Mouse (Mus musculus): ENCODE measurements around the gene En2. TPM values are rescaled to one million over a fixed set of nuclear protein-coding genes. Genes with fewer than 3 reads are reported as not detected.

The En2 gene
- total RNA-seq, 2 experiments from 2014 or later: not detected

DNA sequence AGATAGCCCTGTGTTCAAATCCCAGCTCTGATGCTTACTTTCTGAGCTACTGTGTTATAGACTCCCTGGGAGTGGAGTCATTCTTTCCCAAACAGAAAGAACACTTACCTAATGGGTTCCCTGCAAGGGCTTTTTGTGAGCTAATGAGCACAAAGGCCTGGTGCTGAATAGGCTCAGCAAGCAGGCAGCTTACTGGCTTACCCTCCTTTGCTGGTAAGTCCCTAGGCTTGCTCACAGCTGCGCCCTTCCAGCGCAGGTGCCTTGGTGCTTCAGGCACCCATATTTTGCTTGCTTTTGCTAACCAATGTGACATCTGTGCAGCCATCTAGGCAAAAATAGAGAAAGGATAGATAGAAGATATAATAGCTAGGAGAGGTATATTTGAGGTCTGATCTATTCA lies 11.1 kb downstream of the En2 start:
- ATAC-seq (replicated peaks; ENCODE audit: poor library complexity): no peak

- no peak for ATAC-seq (replicated peaks; ENCODE audit: poor library complexity)
Observed at GRCm38 (mm10) chr5:28178322-28178721, 12.8 kb downstream of the En2 start.

GRCm38 (mm10) chr5:28179237-28179790 lies 13.8 kb downstream of the En2 start:
- ATAC-seq (replicated peaks; ENCODE audit: poor library complexity): no peak

DNA sequence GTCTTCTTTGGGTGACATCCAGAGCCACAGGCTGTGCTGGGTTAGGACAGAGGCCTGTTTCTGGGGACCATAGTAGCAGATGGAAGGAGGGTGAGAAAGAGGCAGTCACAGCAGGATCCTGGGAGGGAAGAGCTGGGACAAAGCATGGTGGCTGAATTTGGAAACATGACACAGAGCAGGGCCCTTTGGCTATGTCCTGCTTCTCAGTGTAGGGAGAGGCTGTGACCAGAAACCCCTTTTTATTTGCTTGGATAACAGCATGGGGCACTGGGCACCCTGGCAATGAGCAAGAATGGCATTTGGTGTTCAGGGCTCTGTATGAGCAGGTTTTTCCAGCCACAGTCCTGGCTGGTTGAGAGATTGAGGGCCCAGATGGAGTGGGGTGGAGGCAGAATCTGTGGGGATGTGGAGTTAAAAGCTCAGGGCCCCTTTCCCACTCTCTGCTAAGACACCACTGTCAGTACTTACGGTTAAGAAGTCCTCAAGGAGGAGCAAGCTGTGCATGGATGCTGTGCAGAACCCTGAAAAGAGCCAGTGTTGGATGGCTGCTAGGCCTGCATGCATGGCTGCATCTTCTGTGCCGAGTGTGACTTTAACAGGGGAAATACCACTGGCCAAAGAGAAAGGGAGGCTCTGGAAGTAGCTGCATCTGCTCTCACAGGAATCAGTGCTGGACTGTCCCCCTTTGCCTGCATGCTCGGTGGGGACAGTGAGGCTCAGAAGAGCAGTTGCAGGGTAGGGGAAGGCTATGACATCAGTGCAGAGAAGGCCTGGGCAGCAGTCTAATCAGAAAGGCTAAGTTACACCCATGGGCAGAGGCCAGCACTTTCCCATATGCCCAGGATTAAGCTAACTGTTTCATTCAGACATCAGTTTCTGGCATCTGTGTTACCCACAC lies 26.0 kb downstream of the En2 start:
- no peak for ATAC-seq (replicated peaks; ENCODE audit: poor library complexity)

DNA sequence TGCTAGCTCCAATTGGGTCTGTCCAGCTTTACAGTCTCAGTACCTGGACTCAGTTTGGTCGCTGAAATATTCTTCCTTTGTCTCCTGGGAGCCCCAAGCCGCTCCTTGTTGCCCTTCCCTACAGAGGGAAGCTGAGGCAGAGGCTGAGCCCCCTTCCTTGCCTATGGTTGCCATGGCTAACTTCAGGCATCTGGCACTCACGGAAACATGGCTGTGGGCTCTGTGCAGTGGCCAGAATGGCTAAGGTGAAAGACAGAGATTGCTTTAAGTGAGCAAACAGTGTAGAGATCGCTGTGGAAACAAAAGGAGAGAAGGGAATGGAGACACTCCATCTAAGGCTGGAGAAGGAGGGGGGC lies 26.6 kb downstream of the En2 start:
- no peak for ATAC-seq (replicated peaks; ENCODE audit: poor library complexity)

DNA sequence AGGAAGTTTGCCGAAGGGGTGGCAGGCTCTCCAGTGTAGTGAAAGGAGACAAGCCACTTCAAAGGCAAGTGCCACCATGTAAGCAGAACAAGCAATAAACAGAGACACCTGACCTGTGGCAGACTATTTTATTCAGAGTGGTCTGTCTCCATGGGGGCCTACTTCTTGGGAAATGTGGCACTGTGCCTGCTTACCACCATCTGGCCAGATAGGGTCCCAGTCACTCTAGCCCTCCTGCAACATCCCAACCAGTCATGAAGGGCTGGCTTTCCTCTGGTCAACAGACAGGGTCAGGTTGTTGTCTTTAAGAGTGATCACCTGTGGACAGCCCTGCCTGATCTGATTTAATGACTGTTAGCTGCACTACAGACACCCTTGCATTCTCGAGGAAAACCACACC lies 30.0 kb downstream of the En2 start:
- no peak for ATAC-seq (replicated peaks; ENCODE audit: poor library complexity)

DNA sequence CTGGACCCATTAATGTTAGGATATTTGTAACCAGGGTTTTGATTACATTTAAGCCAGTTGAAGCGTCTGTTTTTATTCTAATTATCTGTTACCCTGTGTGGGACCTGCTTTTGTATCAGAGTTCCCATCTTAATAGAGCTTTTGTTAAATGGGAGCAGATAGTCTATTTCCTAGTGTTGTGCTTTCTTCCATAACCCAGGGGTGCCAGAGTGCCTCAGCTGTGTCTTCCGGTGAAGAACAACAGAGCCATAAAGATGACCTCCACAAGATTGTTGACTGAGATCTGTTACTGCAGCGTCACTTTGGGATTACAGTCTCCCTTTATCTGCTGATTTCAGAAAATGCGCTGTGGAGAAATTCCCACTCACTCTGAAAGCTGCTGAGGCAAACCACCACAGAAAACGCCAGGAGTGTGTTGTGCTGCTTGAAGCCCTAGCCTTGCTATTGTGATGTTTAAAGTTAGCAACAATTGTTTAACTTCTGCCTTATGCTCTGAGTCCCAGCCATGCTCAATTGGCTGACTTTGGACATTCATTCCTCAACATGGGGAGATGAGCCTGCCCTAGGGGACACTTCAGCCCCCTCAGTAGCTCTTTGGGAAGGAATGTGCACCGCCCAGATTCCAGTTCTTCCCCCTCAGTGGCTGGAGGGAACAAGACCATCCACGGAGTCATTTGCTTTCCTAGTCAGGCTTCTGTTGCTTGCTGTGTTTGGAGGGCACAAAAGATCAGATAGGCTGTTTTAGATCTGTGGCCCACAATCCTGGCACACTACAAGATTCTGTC lies 33.8 kb downstream of the En2 start:
- ATAC-seq (replicated peaks; ENCODE audit: poor library complexity): no peak

GRCm38 (mm10) chr5:28203086-28203485 lies 37.6 kb downstream of the En2 start:
- no peak for ATAC-seq (replicated peaks; ENCODE audit: poor library complexity)

DNA sequence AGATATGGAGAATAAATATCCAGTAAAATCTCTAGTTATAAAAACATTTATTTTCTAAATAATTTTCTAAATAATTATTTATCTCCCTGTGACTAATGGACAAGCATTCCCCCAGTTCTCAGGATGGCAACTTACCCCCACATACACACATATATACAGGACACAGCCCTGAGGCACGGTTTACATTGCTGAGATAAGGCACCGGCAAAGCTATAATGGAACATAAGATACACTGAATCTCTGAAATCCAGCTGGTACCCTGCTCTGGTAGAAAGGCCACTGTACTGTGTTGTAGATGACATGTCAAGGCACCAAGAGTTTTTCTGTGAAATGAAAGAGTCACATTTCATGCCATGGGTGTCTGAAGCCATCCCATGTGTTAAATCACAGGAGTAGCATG lies 39.2 kb downstream of the En2 start:
- ATAC-seq (replicated peaks; ENCODE audit: poor library complexity): no peak

DNA sequence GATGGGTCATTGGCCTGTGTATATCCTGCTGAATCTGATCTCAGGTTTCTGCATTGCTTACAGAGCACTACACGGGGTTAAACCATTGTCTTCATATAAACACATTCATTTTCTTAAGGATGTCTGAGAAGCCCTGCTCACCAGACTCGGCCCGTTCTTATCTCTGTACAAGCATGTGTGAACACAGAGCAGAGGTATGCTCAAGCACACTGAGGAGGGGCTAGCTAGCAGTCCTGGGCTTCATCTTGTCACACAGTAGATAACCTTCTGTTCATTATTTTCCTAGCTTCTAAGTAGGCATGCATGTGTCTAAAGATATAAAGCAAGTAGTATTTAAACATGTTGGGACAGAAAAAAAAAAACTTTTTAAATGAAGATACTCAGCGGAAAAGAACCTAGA lies 41.0 kb downstream of the En2 start:
- peak; percentile 37; the same call in 1 of the 2 replicates for ATAC-seq (replicated peaks; ENCODE audit: poor library complexity)

DNA sequence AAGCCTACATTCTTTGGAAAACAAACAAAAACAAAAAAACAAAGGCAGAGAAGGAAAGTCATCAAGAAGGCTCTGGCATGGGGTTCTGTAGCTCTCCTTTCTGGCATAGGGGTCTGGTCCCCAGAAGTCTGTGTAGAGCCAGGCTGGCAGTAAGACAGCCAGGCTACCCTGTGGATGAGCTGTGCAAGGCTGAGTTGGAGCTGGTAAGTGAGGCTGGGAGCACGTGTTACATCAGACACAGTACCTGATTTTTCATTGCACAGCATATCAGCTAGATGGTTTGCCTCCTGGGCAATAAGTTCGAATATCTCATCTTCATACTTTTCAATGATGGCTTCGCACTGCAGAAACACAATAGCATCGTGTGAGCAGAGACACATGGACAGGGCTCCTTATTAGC lies 41.5 kb downstream of the En2 start:
- ATAC-seq (replicated peaks; ENCODE audit: poor library complexity): no peak

GRCm38 (mm10) chr5:28208726-28209520 lies 43.4 kb downstream of the En2 start:
- no peak for ATAC-seq (replicated peaks; ENCODE audit: poor library complexity)

DNA sequence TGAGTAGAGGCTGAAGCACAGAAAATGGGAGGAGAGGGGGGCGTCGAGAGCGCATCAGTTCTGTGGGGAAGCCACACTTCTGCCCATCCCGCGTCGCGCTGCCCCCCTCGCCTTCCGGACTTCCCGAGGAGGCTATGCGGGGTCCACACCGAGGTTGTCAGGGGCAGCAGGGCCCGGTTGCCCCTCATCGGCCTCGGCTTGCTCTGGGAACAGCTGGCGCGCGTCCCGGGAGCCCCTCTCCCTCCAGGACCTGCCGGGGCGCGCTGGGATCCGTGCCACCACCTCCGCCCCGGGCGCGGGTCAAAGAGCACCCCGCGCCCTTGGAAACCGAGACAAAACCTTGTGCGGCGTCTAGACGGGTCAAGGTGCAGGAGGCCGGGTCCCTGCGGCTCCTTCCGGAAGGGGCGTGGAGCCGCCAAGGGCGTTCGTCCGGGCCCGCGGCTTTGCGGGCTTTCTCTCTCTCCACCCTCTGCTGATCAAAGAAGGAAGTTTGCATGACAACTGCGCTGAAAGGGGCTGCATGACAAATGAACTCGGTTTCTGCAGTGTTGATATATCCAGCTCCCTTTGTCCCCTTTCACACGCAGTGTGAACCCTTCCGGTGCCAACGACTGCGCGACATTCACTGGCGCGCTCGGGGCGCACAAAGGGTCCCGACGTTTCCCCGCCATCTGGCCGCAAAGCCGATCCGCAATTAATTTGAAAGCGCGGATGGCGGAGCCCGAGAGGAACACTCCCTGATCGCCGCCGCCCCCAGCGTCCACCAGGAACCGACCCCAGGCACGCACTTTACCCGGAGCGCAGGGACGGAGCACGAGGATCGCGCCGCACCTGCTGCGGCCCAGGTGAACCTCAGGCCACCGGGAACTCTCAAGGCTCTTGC lies 44.3 kb downstream of the En2 start:
- peak; percentile 53; the same call in 1 of the 2 replicates for ATAC-seq (replicated peaks; ENCODE audit: poor library complexity)

DNA sequence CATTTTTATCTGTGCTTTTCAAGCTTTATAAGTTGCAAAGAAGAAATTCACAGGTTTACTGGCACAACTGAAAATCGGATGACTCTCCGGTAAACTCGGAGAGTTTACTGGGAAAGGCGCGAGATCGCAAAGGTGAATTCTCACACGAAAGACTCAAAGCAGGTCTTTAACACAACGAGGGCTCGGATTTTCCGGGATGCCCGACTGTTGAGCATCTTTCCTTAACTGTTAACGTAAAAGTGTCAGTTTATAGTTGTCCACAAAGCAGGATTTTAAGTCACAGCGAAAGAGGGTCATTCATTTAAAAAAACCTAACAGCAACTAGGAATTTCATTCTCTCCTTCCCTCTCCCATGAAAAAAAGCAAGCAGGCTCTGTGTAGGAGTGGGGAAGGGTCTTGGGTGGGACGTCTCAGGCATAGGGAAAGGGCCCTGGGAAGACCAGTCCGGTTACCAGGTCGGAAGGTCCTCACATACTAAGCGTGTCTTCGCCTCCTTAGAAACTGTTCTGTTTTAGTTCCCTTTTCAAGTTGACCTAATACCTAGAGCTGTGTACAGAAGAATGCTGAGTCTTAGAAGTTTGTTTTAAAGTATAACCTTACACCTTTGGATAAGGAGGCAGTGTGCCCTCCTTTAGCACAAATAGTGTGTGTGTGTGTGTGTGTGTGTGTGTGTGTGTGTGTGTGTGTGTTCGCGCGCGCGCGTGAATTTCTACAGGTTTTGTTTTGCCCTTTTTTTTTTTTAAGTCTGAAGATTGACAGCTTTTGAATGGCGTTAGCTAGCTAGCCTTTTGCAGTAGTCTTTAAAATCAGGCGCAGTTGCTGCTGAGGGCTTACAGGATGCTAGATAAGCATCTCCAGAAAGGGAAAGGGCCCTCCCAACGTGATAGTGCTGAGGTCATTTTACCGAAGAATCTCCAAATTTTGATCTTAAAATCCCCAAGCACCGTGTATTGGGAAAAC lies 45.4 kb downstream of the En2 start:
- ATAC-seq (replicated peaks; ENCODE audit: poor library complexity): no peak

GRCm38 (mm10) chr5:28211651-28212310 lies 46.3 kb downstream of the En2 start:
- no peak for ATAC-seq (replicated peaks; ENCODE audit: poor library complexity)

- no peak for ATAC-seq (replicated peaks; ENCODE audit: poor library complexity)
Observed at GRCm38 (mm10) chr5:28213441-28213840, 47.9 kb downstream of the En2 start.

DNA sequence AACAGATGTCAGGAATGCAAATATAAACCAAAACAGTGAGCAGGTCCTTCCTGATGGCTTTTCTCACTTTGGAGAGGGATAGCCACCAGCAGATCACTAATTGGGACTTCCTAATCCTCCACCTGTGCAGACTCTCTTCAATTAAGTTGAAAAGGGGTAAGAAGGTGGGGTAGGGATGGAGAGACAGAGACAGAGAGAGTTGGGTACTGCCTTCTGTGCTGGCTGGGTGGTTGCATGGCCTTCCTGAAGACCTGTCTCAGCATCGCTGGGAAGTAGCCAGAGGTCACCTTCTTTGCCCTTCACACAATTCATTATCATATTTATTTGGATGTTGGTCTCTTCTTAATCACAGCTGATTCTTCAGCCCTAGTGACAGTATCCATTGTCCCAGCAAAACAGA lies 54.1 kb downstream of the En2 start:
- no peak for ATAC-seq (replicated peaks; ENCODE audit: poor library complexity)

Data from megakaryocyte progenitor cell, adult 5-6 weeks (primary cell).